Mouse (Mus musculus): ENCODE measurements around the gene Wdr18.

Gene Wdr18

DNA sequence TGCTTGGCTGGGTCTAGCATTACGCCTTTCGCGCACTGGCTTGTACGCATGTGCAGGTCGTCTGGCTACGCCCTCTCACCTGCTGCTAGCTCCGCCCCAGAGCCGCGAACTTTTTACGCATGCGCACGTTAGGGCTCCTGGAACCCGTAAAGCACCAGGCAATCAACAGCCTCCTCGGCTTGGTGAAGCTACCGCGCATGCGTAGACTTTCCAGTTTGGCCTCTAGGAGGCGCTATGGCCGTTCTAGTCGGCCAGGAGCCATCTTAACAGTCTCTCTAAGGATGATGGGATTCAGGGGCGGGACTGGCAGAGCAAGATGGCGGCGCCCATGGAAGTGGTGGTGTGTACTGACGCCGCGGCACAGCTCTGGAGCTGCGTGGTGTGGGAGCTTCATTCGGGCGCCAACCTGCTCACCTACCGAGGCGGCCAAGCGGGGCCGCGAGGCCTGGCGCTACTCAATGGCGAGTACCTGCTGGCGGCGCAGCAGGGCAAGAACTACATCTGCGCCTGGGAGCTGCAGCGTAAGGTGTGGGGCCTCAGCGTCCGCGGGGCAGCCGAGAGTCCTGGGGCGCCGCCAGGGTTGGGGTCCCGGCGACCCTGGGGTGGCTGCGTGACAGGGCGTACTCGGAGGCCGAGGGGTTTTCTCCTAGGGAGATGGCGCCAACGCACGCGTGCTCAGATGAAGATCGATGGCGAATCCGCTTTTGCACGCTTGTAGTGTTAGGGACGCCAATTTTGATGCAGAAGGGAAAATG, at the start of gene Wdr18:
Gene Wdr18, plus strand, starts transcription at position 306 of the 755 bp plus-strand sequence.
- DNase-seq, result peak; percentile 100

DNA sequence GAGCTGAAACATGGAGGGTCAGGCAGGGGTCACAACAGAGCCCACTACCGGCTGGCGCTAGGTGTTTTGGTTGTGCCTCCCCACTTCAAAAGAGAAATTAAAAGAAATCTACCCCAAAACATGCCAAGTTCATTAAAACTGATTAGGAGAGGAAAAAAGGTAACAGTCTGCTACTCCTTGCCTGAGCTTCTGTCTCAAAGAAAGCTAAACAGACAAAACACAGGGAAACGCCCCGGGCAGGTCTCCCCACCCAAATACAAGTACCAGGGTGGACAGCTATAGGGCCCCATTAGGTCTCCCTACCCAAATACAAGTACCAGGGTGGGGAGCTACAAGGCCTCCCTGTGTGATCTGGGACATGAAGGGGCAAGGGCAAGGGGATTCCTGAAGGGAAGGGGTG, 49.4 kb upstream of the Wdr18 start, which contains the start of gene Gm26602:
Gene Gm26602, plus strand, starts transcription at position 301 of the 400 bp plus-strand sequence.
- DNase-seq, result no peak

- no peak for DNase-seq
Observed at GRCm38 (mm10) chr10:79912412-79912811, 47.5 kb upstream of the Wdr18 start.

DNA sequence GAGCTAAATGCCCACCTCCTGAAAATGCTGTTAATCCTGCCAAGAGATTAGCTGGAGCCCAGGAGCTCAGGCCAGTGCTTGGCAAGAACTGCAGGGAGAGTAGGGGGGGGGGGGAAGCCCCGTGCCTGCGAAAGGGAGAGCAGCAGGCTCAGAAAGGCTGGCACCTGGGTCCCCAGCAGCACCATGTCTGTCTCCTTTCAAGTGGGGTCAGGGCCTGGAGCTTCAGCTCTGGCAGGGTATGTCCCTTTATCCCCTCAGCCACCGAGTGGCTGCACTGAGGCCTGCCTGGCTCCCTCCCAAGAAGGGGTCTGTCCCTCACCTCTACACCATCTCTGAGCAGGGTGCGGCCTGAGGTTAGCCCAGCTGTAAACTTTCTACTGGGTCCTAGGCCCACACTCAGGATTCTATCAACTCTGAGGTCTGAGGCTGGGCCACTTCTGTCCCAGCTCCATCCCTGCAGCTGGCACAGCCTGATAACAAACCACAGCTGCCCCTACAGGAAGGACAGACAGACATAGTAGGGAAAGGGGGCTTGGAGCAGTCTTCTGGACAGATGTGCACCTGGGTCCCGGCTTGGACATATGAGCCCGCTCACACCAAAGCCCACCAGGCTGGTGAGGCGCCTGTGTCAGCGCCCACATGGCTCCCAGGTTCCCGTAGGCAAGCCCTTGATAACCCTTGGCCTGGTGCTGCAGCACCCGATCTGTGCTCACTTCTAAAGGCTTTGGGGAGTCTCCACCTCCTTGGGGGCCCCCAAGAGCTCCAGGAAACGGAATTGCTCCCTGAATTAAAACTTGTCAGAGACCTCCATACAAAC, 45.6 kb upstream of the Wdr18 start:
- DNase-seq, result no peak

- no peak for DNase-seq
Observed at GRCm38 (mm10) chr10:79914948-79915596, 44.9 kb upstream of the Wdr18 start.

DNA sequence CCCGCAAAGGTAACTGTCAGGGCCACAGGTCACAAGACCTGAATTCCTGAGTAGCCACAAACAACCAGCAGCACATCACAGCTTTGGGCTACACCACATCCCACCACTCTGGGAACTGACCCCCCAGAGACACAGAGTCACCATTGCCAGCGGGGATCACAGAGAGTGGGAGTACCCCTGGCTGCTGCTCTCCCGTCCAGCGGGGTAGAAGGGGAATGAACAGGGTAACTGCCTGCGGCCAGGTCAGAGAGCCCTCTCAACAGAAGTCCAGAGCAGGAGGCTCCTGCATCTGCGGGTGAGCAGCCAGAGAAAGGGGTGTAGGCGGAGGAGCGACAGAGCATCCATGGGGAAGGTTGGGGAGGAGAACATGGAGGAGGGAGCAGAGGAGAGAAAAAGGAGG, 43.9 kb upstream of the Wdr18 start:
- DNase-seq, result no peak

- DNase-seq, result peak; percentile 91
Observed at GRCm38 (mm10) chr10:79916808-79917531, 43.0 kb upstream of the Wdr18 start, which contains the start of gene Kiss1r. Kiss1r (plus strand) TSS chr10:79916971.

GRCm38 (mm10) chr10:79917532-79918100, 42.3 kb upstream of the Wdr18 start:
- DNase-seq, result no peak

DNA sequence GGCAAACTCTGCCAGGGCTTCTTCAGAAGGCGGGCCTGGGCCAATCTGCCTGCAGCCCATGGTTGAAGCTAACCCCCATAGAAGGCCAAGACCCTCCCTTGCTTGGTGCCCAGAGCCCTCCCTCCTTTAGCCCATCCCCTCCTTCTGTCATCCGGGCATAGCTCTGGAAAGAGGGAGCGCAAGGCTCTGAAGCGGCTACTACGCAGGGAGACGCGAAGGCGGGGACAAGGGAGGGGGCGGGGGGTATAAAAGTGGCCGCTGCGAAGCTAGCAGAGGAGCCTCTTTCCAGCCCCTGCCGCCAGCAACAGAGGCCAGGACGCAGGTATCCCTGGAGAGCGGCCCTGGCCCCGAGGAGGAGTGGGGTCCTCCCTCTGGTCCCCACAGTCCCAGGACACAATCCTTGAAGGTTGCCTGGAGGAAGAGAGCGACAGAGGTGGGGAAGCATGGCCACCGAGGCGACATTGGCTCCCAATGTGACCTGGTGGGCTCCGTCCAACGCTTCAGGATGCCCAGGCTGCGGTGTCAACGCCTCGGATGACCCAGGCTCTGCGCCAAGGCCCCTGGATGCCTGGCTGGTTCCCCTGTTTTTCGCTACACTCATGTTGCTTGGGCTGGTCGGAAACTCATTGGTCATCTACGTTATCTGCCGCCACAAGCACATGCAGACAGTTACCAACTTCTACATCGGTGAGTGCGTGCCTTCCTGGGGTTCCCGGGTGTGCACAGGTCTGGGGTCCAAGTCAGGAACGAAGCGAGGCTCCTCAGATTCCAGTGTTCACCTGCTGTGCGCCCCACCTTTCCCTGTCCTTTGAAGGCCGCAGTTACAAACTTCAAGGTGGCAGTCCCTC, 41.5 kb upstream of the Wdr18 start:
- no peak for DNase-seq

- DNase-seq, result no peak
Observed at GRCm38 (mm10) chr10:79919251-79919849, 40.6 kb upstream of the Wdr18 start.

DNA sequence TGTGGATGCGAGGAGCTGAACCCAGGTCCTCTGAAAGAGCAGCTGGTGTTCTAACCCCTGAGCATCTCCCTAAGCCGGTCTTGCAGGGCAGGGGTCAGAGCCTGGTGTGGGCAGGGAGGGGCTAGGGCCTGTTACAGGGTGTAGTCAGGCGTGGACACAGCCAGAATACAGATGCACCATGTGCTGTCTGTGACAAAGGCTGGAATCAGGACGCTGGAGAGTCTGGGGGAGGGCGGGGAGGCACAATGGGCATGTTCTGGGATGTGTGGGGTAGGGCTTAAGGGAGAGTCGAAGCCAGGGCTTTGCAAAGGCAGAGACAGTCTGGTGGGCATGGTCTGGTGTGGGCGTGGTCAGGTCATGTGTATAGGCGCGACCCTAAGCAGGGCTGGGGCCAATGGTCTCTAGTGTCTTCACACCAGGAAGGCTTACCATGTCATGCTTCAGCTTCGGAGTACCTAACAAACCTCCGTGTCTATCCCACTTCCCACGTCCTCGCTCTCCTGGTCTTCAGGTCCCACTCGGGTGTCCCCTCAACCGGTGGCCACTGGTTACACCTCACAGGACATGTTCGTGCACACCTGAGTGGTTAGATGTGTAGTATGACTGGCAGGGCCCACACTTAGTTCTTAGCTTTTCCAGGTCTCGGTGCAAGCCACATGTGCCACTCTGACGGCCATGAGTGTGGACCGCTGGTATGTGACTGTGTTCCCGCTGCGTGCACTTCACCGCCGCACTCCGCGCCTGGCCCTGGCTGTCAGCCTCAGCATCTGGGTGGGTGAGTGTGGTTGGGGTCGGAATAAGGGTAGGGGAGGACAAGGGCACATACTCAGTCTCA, 39.7 kb upstream of the Wdr18 start:
- no peak for DNase-seq

- no peak for DNase-seq
Observed at GRCm38 (mm10) chr10:79920958-79921535, 38.9 kb upstream of the Wdr18 start, which contains the start of gene R3hdm4. R3hdm4 (minus strand) TSS chr10:79921208.

DNA sequence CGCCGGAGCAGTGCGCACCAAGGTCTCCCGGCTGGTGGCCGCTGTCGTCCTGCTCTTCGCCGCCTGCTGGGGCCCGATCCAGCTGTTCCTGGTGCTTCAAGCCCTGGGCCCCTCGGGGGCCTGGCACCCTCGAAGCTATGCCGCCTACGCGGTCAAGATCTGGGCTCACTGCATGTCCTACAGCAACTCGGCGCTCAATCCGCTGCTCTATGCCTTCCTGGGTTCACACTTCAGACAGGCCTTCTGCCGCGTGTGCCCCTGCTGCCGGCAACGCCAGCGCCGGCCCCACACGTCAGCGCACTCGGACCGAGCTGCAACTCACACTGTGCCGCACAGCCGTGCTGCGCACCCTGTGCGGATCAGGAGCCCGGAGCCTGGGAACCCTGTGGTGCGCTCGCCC, 38.4 kb upstream of the Wdr18 start:
- no peak for DNase-seq

DNA sequence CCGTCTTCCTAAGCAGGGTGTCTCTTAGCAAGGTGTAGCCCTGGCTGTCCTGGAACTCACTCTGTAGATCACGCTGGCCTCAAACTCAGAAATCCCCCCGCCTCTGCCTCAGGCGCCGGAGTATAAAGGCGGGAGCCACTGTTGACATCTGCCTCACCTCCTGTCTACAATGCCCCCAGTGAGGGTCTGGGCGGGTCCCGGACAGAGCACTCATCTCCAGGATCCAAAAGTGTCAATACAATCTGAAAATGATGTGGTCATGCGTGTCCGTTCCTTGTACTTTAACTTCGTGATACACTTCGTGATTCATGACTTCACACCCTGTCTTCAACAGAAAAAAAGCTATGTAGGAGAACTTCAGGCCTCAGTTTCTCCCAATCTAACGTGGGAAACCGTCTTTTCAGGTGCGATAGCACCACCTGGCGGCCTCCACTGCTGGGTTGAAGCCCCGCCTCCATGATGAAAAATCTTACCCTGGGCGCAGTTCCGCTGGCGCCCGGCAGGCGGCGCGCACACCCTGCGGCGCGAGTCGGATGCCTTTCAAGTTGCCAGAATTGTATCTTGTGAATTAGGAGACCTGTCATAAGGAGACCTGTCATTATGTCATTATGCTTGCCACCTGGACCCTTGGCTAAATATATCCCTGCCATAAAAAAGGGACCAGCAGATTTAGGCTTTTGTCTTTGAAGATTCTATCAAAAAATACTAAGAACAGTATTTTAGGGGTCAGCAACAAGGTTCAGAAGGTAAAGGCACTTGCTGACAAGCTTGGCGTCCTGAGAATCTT, 34.8 kb upstream of the Wdr18 start:
- peak; percentile 94 for DNase-seq

DNA sequence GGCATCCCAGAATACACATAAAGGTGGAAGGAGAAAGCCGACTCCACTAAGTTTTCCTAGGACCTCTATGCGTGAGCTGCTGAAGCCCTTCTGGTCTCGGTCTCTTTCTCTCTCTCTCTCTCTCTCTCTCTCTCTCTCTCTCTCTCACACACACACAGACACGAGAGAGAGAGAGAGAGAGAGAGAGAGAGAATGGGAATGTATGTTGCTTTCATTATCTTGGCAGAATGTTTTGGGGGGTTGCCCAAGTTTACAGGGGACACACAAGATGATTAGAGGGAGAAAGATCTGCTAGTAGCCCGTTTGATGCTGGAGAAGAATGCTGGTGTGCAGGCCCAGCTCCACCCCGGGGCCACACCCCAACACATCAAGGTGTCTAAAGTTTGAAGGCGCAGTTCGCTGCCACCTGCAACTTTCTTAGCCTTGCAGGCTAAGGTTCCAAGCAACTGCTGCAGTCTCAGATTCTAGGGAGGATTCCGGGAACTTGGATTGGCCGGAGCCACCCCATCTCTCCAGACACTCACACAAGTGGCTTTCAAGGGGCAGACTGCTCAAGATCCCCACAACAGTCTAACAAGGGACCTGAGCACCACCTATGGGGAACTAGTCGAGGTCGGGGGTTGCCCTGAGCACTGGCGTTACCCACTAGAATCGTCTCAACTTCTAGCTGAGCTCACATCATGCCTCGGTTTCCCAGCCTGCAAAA, 34.0 kb upstream of the Wdr18 start:
- DNase-seq, result no peak

DNA sequence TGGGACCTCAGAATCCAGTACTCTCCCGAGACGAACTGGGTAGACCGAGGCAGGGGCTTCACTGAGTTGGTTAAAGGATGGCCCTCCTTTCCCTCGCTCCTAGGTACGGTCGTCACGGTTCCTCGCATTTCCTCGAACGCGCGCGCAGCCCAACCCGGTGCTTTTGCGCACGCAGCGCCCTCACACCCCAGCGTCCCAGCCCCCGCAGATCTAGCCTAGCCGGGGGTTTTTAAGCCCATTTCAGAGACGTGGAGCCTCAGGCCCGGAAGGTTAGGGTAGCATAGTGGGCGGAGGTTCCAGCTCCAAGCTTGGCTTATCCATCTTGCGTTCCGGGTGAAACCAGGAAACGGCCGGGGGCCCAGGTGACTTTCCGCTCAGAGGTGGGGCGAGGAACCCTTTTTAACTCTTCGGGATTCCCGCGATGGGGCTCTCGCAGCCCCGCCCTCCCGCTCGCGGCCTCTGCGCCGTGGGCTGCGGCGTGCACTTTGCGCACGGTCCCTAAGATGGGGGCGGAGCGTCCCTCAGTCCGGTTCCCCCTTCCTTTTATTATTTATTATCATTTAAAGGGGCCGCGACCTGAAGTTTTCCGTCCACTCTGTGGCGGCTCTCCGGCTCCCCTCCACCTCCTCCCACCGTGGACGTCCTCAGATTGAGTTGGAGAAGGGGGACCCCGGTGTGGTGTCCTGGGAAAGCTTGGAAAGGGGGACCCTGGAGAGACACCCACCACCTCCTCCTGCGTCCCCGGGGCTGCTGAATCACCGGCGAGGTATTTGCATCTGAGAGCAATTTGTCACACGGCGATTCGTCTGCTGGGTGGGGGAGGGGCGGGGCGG, 33.2 kb upstream of the Wdr18 start, which contains the start of gene Arid3a:
Gene Arid3a, plus strand, starts transcription at position 553 of the 833 bp plus-strand sequence.
- peak; percentile 94 for DNase-seq
